Mouse (Mus musculus): ENCODE data around the gene Filip1l.
A peak's percentile ranks its signal among the peaks of the same experiment; 100 is the strongest.

Filip1l gene

GRCm38 (mm10) chr16:57437523-57438287 is 84.8 kb downstream of the Filip1l start:
- peak; percentile 70 for DNase-seq (ENCODE audit: low spot score)

DNA sequence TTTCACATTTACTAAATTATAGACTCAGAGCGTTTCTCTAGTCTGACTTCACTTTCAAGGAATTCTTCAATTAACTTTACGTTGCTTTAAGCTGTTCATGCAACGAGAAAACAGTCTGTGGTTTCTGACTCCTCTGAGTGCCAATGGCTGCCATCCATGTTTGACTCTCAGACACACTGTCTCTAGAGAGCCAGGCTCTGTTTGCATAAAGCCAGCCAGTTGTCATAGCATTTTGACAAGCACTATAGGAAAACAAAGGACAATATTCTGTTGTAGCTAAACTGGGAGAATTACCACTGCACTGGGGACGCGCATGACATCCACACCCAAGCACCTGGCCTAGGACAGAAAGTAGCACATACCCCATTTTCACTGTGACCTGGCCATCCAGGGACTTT is 85.4 kb downstream of the Filip1l start:
- DNase-seq (ENCODE audit: low spot score) = peak; percentile 55

DNA sequence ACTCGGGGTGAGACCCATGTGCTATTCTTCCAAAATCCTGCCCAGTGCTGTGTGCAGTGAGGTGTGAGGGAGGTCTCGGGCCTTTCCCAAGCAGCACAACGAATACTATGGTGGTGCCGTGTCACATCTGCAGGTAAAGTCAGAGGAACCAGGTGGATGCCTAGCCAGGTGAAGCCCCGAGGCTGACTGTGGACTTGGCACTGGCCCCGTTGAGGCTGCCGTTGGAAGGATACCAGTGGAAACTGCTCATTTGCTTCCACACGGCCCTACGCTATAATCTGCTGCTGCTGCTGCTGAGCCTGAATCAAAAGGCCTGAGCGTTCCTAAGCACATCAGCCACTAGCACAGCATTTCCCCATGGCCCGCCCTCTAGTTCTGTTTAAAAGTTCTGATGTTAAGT is 86.3 kb downstream of the Filip1l start:
- DNase-seq (ENCODE audit: low spot score) = no peak

GRCm38 (mm10) chr16:57440706-57441437 is 88.0 kb downstream of the Filip1l start:
- no peak for DNase-seq (ENCODE audit: low spot score)

GRCm38 (mm10) chr16:57445096-57446094 is 92.5 kb downstream of the Filip1l start:
- DNase-seq (ENCODE audit: low spot score) = no peak

- DNase-seq (ENCODE audit: low spot score) = peak; percentile 12
Measured at GRCm38 (mm10) chr16:57453009-57453408, 100.1 kb downstream of the Filip1l start.

GRCm38 (mm10) chr16:57454106-57454763 is 101.3 kb downstream of the Filip1l start:
- no peak for DNase-seq (ENCODE audit: low spot score)

DNA sequence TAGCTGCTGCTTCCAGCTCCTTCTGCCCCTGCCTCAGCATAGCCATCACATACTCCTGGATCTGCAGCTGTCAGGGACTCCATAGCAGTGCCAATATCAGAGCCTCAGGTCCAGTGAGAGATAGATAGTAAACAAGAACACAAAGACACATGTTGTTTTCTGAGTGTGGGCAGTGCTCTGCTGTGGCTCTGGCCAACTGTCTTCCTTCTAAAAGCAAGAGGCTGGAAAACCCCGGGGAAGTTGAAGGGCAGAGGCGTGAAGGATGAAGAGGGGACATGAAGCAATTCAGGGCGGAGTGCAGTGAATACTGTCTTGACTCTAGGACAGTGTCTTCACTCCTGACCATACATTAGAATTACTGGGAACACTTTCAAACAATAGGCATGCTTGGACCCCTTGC is 102.7 kb downstream of the Filip1l start:
- DNase-seq (ENCODE audit: low spot score) = no peak

DNA sequence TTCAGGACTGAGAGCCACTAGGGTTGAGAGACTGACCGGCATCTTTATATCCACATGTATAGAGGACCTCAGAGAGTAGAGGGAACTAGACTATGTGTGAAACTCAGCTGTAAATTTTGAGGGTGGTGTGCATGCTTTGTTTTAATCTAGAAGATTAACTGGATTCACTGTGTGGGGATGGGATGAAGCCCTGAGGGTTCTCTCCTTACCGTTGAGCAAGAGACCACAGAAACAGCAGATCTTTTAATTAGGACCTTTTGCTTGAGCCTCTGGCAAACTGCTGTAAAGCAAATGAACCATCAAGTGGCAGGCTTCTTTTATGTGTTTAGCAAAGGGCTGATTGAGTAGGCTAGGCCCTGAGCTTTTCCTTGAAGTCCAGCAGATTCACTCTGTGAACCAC is 103.1 kb downstream of the Filip1l start:
- DNase-seq (ENCODE audit: low spot score) = no peak

GRCm38 (mm10) chr16:57465386-57465913 is 112.6 kb downstream of the Filip1l start:
- DNase-seq (ENCODE audit: low spot score) = no peak

DNA sequence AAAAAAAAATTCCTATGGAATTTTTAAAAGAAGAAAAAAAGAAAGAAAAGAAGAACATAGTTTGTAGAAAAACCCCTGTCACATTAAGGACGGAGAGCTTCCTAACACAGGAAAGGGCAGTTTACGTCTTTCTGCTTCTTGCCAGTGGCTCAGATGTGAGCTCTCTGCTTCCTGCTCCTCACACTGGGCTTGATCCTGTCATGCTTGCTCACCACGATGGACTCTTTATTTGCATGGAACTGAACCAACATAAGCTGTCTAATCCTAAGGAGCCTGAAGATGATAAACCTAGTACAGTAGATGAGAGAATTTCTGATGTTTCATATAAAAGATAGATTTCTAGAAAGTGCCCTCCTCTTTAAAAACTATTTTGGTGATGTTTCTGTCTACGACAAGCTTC is 116.4 kb downstream of the Filip1l start:
- no peak for DNase-seq (ENCODE audit: low spot score)

DNA sequence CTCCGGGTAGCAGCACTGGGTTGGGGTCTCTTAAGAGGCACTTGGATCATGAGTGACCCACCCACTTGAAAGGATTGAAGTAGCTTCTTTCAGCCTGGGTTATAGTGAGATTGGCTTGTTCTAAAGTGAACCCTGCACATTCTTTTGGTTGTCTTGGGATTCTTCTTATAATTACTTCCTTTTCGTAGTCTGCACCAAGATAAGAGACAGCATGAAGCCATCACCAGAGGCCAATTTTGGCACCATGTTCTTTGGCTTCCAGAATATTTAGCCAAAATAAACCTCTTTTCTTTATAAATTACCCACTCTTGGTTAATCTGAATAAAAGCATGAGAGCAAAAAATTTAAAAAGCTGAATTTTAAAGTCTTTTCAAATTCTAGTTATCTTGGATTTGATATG is 117.0 kb downstream of the Filip1l start:
- no peak for DNase-seq (ENCODE audit: low spot score)

DNA sequence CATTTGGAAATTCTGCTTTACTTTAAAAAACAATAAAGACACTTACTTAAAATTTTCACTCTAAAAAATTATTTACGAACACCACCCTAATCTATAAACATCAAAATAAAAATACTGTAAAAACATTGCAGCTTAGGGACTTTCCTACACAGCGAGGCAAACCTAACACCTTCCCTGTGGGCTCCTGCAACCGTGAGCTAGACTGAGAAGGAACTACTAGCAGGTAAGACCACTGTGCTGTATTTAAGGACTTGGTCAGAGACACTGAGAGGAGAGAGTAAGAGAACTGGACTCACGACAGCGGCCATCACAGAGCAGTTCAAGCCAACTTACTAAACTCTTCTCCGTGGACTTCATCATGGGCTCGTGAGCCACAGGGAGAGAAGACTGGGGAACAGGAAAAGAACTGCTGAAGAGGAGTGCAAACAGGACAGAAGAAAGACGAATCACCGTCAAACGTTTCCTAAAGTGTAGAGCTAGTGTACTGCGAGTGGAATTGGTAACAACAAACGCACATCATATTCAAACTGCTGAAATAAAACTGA is 117.5 kb downstream of the Filip1l start:
- DNase-seq (ENCODE audit: low spot score) = no peak

DNA sequence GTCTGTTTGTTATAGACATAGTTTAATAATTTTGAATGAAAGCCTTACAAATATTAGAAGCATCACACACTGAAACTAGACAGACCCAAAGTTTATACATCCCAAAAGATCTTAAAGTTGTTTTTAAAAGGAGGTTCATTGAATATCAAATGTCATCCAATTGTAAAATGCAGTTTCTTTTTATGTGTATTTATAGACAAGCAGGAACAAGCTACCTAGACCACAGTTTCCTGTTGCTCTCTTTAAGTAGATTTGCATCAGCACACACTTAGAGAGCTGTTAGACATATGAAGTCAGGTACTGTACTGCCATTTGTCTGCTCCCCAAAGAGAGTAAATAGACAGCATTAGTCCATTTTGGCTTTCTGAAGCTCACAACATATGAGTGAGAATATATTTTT is 118.2 kb downstream of the Filip1l start:
- no peak for DNase-seq (ENCODE audit: low spot score)

- DNase-seq (ENCODE audit: low spot score) = no peak
Measured at GRCm38 (mm10) chr16:57473415-57474085, 120.7 kb downstream of the Filip1l start.

DNA sequence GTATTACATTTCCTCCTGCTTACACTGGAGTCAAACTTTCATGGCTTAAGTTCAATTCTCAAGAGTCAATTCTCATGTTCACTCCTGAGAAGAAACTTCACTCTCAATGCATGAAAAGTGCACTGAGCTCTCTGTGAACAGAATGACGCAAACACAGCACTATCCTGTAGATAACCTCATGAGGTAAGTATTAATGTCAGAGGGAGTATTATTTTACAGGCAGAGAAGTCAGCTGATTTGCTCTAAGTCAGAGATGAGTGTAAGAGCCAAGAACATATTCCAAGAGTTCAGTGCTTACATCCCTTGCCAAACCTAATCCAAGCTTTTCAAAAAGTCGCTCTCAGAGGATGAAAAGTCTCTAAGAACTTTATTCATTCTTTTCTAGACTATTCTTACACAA is 125.6 kb downstream of the Filip1l start:
- no peak for DNase-seq (ENCODE audit: low spot score)

- peak; percentile 46 for DNase-seq (ENCODE audit: low spot score)
Measured at GRCm38 (mm10) chr16:57479776-57480175, 126.9 kb downstream of the Filip1l start.

GRCm38 (mm10) chr16:57482264-57482663 is 129.4 kb downstream of the Filip1l start:
- DNase-seq (ENCODE audit: low spot score) = no peak

DNA sequence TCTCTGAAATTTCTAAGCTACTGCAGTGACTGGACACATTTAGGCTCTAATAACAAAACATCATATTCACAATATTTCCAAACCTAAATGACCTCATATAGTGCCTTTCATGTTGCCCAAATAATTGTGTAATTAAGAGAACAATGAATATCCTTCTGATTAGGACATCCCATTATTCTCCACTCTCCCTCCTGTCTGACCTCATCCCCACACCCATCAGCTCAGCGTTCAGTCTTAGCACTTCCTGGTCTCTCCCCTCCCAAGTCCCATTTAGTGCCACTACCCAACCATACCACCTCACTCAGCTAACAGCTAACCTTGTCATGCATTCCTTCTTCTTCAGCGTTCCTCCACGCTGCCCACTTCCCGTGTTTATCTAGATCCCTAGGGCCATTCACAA is 130.0 kb downstream of the Filip1l start:
- DNase-seq (ENCODE audit: low spot score) = no peak

DNA sequence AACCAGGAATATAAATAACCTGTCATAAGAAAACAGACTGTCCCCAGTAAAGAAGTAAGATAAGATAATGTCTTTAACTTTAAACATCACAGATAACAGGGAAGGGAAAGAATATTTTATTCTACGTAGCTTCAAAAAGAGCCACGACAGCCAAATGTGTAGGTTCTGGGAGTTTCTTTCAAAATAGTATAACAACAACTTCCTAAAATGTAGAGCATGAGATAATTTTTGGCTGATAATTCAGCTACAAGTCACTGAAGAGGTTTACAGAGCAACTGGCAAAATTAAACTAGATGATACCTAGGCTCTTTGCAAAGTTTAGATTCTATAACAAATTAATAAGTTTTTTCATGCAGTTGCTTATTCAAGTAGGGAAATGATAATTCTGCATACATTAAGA is 130.6 kb downstream of the Filip1l start:
- no peak for DNase-seq (ENCODE audit: low spot score)
